Mouse (Mus musculus) c-Kit-positive CD71-positive TER-119-negative erythroid progenitor cells, embryonic 14.5 days (primary cell): ENCODE measurements at regions not wholly inside any gene's neighbourhood (a gene's known extent, or its start where the extent isn't known, plus 50 kb on each side); places are given as distances from the start of the nearest gene placed in this dataset.

ENCODE experiments used
- DNase-seq: peaks from one replicate; pipeline ENCODE4 v3.0.0-alpha.2; 2013; ENCODE audit warnings: low read depth

DNA sequence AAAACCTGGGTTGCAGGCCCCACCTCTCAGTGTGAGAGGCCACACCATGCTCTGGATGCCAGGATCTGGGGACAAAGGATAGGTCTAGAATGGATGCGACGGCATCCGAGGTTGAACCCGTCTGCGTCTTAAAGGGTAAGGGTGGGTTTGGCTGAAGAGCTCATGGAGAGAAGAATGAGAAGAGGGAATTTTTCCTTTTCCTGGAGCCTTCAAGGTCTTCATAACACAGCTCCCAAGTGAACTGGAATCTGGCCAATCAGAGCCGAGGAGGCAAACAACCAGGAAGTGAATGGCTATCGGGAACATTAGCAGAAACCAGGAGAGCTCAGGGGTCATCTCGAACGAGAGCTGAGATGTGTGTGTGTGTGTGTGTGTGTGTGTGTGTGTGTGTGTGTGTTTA is 320.1 kb downstream of the Med13l start:
- DNase-seq = no peak

DNA sequence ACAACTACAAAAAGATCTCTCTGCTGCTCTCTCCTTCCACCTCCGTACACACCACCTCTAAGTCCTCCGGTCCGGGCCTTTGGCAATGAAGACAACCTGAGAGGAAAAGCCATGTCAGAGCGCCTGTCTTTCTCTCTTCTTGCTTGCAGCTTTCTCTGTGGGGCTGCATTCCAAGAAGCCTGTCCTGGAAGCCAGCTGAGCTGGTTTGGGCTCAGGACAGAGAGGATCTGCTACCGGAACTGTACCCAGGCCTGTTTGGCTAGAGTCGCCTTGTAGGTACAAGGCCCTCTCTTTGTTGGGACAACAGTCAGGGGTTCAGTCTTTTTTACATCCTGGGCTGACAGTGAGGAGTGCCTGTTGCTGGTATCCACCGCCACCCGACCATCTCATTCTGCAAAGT is 321.4 kb downstream of the Med13l start:
- no peak for DNase-seq

DNA sequence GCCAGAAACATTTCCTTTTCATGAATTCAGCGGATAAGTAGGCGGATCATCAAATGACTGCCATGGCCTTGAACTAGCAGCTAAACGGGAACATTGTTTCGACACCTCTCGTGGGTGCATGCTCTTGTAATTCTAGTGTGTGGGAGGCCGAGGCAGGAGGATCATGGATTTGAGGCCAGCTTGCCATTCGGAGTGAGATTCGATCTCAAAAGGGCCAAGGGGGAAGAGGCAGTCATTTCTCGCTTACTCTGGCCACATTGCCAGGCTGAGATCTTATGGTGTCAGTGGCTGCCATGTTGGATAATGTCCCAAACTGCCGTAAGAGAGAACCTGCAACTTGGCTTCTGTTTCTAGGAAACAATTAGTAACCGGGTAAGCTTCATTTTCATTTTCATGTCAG is 327.7 kb downstream of the Med13l start:
- no peak for DNase-seq

DNA sequence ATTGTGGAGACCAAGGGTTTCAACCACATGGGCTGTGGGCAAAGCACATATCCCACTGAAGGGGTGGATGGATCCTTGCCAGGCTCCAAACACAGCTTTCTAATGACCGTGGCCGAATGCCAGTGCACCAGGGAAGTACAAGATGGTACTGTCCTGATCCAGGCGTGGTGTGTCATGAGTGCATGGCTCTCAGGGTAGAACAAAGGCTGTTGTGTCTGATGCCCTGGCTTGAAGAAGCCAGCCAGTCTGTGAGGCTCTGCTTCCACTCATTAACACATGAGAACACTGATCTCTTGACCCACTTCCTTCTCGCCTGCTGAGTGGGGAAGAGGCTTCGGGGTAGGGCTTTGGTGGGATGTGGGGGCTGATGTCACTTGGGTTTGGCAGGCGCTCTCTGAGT is 330.7 kb downstream of the Med13l start:
- DNase-seq = no peak

DNA sequence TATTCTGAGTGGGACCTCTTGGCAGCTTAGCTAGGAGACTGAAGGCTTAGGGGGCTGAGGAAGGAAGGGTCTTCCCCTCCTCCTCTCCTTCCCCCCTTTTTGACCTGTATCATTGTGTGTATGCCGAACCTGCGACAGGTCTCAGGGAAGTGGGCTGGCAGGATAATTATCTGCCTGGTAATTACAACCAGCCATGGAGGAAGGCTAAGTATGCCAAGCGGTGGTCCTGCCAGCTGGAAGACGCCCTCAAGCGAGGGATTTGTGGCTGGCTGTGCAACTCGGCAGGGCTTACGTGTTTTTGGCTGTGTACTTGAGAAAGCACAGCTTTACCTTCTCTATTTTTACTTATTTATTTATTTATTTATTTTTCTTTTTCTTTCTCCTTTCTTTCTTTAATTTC is 347.7 kb downstream of the Med13l start:
- DNase-seq = no peak

DNA sequence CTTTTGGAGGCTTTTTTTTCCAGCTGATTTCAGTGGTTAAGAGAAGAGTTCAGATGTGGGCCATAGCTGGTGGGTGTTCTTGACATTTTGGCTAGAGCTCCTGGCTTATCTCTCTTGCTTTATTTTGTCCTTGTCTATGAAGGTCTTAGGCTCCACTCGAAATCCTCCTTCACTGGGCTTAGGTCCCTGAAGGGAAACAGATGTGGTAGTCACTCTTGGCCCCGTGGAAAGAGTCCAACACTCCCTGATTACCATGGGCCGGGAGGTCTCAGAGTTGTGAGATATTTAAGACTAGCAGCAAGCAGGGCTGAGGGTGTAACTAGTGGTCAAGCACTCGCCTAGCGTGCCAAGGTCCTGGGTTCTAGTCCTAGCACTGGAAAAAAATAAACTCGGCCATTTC is 349.3 kb downstream of the Med13l start:
- DNase-seq = no peak

DNA sequence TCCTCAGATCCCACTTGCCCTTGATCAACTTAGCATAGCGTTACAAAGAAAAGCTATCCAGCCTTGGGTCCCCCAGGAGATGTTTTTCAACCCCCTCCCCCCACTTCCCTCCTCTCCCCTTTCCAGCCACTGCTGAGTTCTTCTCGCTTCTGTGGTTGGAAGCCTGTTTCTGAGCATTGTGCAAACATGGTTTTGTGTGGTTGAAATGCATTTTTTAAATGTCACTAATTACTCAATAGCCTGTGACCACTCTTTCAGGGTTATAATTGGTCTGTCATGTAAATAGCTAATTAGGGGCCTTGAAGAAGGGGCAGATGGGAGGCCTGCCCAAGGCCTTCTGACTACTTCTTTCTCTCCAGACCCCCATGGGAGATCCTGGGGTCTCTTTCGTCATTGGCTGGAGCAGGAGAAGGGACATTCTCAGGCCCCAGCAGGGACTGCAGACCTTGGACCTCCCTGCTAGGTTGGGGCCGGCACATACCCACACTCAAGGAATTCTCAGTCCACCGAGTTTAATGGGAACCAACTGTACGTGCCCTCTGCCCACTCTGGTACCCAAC is 353.8 kb downstream of the Med13l start:
- no peak for DNase-seq

DNA sequence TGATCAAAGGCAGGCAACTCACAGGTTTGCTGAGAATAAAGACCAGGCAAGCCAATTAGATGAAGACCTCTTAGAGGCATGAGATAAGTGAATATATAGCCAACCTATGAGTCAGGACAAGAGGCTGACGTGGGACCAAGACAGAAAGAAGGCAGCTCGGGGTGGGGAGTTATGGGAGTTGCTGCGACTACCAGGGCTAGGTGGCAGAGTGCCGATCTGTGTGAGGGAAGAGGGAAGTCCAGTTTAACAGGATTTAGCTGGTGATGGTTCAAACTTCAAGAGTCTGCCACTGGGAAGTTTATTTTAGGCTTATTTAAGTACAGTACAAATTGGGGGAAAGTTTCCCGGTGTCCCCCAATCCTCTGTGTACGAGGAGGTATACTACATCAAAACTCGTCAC is 362.9 kb downstream of the Med13l start:
- no peak for DNase-seq

DNA sequence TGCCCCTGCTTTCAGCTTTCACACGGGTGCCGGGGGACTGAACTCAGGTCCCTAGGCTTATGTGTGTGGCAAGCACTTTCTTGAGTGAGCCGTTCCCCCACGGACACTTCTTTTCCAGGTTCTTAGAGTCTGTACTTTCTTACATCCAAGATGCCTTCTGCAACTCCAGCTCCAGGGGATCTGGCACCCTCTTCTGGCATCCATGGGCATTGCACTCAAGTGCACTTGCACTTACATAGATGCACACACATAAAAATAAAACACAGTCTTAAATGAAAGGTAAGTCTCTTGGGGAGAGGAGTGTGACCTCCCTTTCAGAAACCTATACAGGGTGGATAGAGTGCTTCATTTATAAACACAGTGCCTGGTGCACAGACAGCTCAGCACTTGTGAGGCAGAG is 368.6 kb downstream of the Med13l start:
- DNase-seq = no peak

DNA sequence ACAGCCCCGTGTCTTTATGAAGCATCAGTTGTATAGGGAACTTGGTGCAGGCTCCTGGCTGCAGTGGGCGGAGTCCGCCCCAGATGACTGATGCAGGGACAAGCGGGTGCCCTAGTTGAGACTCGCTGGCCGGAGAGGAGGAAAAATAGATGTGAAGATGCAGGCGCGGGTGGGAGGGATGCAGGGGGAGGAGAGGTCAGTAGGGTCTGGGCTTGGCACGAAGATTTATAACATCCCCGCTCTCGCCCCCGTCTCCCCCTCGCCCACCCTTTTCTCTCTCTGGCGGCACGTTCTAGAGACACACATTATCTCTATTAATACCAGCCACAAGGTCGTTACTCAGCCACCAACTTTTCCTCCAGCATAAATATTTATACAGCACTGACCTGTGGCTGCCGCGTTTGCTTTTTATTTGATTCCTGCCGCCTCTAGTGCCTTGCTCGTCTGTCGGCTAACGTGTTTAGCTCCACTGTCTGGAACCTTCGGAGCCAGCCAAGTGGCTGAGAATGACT is 369.6 kb downstream of the Med13l start:
- DNase-seq = no peak

DNA sequence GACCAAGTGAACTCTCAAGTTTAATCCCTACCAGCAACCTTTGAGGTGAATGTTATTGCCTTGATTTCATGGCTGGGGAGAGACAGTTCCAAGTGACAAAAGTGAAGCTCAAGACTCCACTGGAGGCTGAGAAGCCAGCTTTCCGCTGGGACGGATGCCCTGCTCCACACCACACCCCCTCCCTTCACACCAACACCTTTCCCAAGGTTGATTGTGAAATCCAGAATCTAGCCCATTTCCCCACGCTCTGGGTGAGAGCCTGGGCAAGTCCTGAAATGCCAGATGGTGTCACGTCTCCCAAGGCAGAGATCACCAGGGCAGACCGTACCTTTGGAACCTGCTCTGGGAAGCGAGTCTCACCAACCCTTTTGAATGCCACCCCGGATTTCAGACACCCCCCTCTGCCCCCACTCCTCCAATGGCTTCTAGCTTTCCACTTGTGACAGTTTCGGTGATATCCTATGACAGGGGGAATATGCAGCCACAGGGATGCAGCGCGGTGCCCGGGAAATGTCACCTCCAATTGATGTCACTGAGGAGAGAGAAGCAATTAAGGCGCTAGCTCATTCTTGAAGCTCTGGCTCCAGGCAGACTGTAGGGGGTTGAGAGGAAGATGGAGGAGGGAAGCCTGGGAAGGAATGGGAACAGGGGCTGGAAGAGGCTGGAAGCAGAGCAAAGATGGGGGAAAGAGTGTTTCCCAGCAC is 379.0 kb downstream of the Med13l start:
- DNase-seq = no peak

DNA sequence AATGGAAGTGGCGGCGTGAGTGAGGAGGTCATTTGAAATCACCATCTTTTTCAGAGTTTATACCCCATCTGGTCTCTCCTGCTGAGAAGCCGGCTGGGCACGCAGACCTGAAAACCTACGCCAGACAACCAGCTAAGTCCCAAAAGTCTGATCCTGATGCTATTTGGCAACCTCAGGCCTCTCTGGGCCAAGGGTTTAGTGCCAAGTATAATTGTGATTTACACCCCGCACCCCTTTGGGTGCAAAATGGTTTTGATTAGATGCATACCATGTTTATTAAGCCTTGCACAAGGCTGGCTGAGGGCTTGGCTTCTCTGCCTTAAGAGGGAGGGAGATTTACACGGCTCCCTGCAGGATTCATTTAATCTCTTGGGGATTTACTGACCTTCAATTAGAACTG is 383.8 kb downstream of the Med13l start:
- no peak for DNase-seq

DNA sequence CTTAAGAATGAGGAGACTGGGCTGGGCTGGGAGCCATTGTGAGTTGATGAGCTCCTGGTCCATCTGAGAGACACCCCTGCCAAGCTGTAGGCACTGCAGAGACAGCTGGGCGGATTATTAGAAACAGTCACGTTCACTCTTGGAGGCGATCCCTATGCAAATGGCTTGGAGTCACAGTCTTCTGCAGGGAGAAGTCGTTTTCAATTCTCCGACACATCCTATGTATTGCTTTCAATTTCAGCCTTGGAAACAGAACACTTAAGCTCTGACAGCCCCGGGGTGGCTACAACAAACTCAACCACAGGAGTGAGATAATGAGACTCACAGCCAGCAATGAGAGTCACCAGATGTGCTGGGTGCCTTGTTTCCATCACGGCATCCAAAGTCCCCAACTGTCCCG is 385.6 kb downstream of the Med13l start:
- no peak for DNase-seq

DNA sequence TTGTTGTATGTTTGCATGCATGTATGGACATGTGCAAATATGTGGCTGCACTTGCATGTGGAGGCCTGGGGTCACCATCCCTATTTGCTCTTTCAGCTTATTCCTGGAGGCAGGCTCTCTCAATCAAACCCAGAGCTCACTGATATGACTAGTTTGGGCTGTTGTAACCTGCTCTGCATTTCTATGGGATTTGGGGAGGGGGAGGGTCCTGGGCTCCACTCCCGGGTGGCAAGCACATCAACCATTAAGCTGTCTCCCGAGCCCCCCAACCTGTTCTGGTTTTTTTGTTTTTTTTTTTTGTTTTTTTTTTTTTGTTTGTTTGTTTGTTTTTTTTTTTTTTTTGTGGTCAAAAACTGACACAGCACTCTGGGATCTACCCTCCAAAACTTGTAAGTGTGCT is 386.5 kb downstream of the Med13l start:
- no peak for DNase-seq

DNA sequence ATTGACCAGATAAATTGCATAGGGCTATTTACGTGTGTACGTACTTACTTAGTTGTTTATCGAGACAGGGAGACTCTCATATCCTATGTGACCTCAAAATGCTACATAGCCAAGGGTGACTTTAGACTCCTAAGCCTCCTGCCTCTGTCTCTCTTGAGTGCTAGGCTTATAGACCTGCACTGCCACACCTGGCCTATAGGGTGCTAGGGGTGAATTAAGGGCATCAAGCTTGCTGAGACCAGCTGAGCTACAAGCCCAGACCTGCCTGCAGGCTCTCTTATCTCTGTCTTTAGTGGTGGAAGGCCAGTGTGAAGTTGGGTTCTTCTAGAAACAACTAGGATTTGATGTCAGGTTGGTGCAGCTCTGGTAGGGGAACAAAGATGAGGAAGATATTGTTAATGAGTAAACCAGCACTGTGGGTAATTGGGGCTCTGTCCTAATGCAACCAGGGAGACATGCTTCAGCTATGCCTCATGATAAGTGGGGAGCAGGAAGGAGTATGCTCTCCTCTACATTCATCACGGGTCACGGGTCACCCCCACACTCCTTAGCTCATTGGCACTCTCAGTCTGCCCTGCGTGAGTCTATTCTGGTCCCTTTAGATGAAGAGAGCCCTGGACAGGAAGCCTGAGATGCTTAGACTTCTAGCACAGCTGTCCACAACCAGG is 387.8 kb downstream of the Med13l start:
- DNase-seq = no peak

DNA sequence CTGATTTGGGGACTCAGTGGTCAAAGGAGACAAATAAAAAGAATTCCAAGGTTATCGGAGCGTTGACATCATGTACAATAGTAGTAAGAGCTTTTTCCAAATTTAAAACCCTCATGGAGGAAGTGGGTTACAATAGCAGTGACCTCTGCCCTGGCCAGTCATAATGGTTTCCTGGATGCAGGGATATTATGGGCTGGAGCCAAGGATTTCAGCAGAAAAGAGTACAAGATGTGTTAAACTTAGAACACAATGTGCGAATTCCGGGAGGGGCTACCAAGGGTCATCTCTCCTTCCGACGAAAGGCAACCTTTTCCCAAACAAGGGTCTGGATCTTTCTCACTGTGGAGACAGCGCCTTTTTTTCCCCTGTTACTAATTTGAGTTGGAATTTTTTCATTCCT is 390.6 kb downstream of the Med13l start:
- no peak for DNase-seq

DNA sequence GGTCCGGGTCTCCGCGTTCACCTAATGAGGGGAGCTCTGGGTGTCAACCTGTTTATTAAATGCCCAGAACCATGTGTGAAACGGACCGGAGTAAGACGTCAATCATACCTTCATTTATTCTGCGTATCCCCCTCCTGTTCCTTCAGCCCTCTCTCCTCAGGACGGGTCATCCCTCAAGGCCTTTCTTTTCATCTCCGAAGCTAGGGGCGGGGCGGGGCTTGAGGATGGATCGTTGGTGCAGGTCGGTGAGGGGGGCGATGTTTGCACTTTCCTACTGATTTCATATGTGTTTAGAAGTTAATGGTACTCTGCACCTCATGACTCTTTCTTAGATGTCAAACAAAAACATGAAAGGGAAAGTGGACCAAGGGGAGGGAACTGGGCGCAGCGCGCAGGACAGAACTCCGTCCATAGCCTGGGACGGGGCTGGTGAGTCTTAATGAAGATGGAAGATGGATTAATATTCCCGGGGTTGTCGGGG is 400.1 kb downstream of the Med13l start:
- no peak for DNase-seq

DNA sequence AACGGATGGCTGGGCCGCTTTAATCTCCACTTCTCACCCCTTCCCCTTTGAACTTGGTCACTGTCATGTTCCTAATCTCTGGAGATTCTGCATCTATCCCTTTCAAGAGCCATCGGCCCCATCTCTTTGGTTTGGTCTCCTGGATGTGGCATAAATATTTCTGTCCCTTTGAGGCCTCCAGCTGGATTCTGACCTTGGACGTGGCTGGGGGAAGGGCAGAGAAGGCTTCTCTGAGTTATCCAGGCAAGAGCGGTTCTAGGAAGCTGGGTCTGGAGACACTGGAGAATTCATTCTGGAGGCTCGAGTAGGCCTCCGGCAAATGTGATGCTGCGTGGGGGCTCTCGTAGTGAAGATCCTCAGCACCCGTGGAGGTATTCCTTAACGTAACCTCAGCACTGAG is 400.6 kb downstream of the Med13l start:
- no peak for DNase-seq

DNA sequence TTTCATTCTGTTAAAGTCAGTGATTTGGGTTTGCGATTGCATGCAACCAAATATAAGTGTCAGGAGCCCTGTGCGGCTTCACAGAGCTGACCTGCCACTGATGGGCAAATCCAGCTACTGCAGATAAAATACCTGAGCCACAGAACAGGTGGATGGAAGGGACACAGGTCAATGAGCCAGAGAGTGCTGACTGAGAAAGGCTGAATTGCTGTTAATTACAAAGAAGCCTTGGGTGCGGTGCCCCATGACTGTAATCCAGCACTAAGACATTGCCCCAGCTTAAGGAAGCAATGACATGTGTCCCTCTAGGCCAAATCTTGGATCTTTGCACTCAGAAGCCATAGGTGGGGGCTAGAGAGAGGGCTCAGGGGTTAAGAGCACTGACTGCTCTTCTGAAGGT is 401.7 kb downstream of the Med13l start:
- no peak for DNase-seq

DNA sequence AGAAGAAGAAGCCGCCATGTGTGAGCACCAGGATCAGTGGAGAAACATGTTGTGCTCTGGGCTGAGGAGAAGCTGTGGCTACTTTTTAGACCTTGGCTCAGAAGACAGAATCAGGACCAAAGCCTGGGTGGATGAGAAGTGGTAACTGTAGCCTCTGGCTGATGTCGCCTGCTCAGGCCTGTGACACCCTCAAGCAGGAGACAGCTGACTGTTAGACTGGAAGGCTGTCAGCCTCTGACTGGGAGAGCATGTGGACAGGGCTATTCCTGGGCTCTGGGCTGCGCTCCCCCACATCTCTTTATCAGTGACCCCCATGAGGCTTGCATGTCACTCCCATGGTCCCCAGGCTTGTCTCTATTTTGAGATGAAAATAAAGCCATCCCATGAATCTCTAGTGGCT is 402.5 kb downstream of the Med13l start:
- no peak for DNase-seq

DNA sequence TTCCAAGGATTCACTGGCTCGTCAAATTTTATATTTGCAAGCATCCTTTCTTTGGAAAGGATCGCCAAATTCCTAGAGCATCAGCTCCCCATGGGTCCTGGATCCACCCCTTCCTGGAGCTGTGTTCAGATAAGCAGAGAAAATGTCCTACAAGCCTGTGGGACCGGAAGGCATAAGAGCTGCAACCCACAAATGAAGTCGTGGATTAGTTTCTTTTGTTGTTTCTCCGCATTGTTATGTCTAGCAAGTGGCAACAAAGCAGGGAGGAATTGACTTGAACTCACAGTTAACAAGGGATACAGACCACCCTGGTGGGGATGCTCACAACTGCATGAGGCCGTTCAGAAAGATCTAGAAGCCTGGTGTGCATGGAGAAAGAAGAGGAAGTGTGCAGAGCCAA is 406.4 kb downstream of the Med13l start:
- no peak for DNase-seq

DNA sequence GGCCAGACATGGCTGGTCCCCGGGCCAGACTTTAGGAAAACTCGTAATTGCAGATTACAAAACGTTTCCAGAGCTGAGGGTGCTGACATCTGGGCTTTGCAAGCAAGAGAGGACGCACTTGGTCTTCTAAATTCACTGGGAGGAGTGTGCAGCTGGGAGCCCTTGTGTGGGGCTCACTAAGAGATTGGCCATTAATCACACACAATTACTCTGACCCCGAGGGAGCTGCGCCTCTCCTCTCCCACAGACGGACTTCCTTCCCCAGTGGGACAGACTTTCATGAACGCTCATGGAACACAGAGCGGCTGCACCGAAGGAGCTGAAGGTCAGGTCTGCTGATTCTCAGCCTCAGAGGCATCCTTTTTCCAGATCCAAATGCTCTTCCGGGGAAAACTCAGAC is 407.2 kb downstream of the Med13l start:
- no peak for DNase-seq

DNA sequence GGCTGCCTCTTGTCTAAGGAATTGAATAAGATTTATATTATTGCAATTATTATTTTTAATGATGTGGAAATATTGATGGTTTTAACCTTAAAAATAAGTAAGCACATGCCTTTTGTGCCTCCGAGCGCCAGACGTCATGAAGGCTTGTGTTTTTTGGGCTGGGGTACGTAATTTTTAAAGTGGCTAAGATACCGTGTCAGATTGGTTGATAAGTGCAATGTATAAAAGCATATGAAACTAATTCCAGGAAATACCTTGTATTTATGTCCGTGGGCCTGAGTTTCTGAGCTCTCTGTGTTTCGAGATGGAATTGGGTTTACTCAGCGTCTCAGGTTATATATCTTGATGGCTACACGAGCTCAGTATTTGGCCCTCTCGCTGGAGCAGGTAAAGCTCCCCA is 414.7 kb downstream of the Med13l start:
- no peak for DNase-seq
